Mouse (Mus musculus): ENCODE results near the gene Gm10160. TPM values are rescaled to one million over a fixed set of nuclear protein-coding genes. Genes with fewer than 3 reads are reported as not detected.

Gene Gm10160
- total and polyA plus RNA-seq, 3 experiments: not detected

GRCm38 (mm10) chr7:81825381-81825780 lies 30.2 kb downstream of the Gm10160 start:
- 9% methylated on average over 3 of the region's 3 CpGs for WGBS
- H3K27ac ChIP-seq: no peak overlapping the region
- intact Hi-C loops (cut with DNase I): no loop called here
- TF ChIP-seq CTCF (IDR thresholded peaks at IDR 0.05): no peak
- TF ChIP-seq EP300 (IDR thresholded peaks at IDR 0.05; ENCODE audit: insufficient read depth, low read depth, low read length): no peak
- TF ChIP-seq POLR2A (IDR thresholded peaks at IDR 0.05; ENCODE audit: insufficient read depth, low read depth, low read length): no peak
- H3K36me3 ChIP-seq (ENCODE audit: control insufficient read depth, insufficient read depth, low read length): peaks cover 21% of the 10 kb centered on the region
- peaks cover 18% of the 10 kb centered on the region for H3K4me1 ChIP-seq (ENCODE audit: control insufficient read depth, insufficient read depth, low read length)
- peak in 1 of 2 experiments; percentile 20 for DNase-seq
- H3K9ac ChIP-seq (ENCODE audit: low read depth, low read length): no peak overlapping the region
- H3K27me3 ChIP-seq (ENCODE audit: control insufficient read depth, insufficient read depth, low read length): no peaks in the 10 kb centered on the region
- H3K79me2 ChIP-seq (replicated peaks; ENCODE audit: control insufficient read depth, insufficient read depth, low read length): peaks cover 5% of the 10 kb centered on the region
- no peak overlapping the region for H3K4me3 ChIP-seq

- 34% methylated on average over 3 of the region's 3 CpGs for WGBS
- H3K4me1 ChIP-seq (ENCODE audit: control insufficient read depth, insufficient read depth, low read length): peaks cover 18% of the 10 kb centered on the region
These were observed 30.7 kb downstream of the Gm10160 start for GRCm38 (mm10) chr7:81824906-81825305.

GRCm38 (mm10) chr7:81806067-81806466 lies 49.5 kb downstream of the Gm10160 start:
- Histone ChIP-seq H3K4me3 (no peak overlapping the region), H3K4me1 (ENCODE audit: control insufficient read depth, insufficient read depth, low read length) (no peaks in the 10 kb centered on the region), H3K9ac (ENCODE audit: low read depth, low read length) (no peak overlapping the region), H3K27me3 (ENCODE audit: control insufficient read depth, insufficient read depth, low read length) (no peaks in the 10 kb centered on the region), H3K79me2 (replicated peaks; ENCODE audit: control insufficient read depth, insufficient read depth, low read length) (no peaks in the 10 kb centered on the region; the same call in 1 of the 2 replicates), H3K27ac (no peak overlapping the region), H3K36me3 (ENCODE audit: control insufficient read depth, insufficient read depth, low read length) (peaks cover 9% of the 10 kb centered on the region)
- 67% methylated on average over 5 of the region's 5 CpGs for WGBS
- TF ChIP-seq EP300 (IDR thresholded peaks at IDR 0.05; ENCODE audit: insufficient read depth, low read depth, low read length) (no peak), CTCF (IDR thresholded peaks at IDR 0.05) (no peak), POLR2A (IDR thresholded peaks at IDR 0.05; ENCODE audit: insufficient read depth, low read depth, low read length) (no peak)
- no peak for DNase-seq
- intact Hi-C loops (cut with DNase I): no loop called here

More at GRCm38 (mm10) chr7:81824906-81825305, 30.7 kb downstream of the Gm10160 start:
- no peak overlapping the region for H3K27ac ChIP-seq
- no peak overlapping the region for H3K9ac ChIP-seq (ENCODE audit: low read depth, low read length)
- H3K79me2 ChIP-seq (replicated peaks; ENCODE audit: control insufficient read depth, insufficient read depth, low read length): peaks cover 5% of the 10 kb centered on the region
- H3K36me3 ChIP-seq (ENCODE audit: control insufficient read depth, insufficient read depth, low read length): peaks cover 21% of the 10 kb centered on the region
- TF ChIP-seq CTCF (IDR thresholded peaks at IDR 0.05): no peak
- TF ChIP-seq POLR2A (IDR thresholded peaks at IDR 0.05; ENCODE audit: insufficient read depth, low read depth, low read length): no peak
- no peak for TF ChIP-seq EP300 (IDR thresholded peaks at IDR 0.05; ENCODE audit: insufficient read depth, low read depth, low read length)
- DNase-seq: no peak
- H3K27me3 ChIP-seq (ENCODE audit: control insufficient read depth, insufficient read depth, low read length): no peaks in the 10 kb centered on the region
- H3K4me3 ChIP-seq: no peak overlapping the region
- intact Hi-C loops (cut with DNase I): no loop called here

Other genes with a start within 250 kb of the Gm10160 start
- gene Homer2, start 148.3 kb downstream of the Gm10160 start, total RNA-seq (2021): 10 to 100 TPM; 85.1 to 99.5 TPM
- 33.1 and 39.4 TPM in 2 replicates for gene Homer2, start 148.3 kb downstream of the Gm10160 start, polyA plus RNA-seq (2012; rRNA removed)
- gene Ramac, start 92.9 kb downstream of the Gm10160 start, total RNA-seq (2021): 10 to 100 TPM; 25.3 to 28.2 TPM
- gene Ramac, start 92.9 kb downstream of the Gm10160 start, polyA plus RNA-seq (2012; rRNA removed): 10.4 and 16.4 TPM in 2 replicates
- gene 3110040N11Rik, start 66.3 kb downstream of the Gm10160 start, total RNA-seq (2021): 10 to 100 TPM; 22.4 to 26.0 TPM
- gene 3110040N11Rik, start 66.3 kb downstream of the Gm10160 start, polyA plus RNA-seq (2012; rRNA removed): 25.4 and 27.9 TPM in 2 replicates
- gene Btbd1, start 26.4 kb downstream of the Gm10160 start, total RNA-seq (2021): 100 to 1,000 TPM; 128 to 146 TPM
- 50.6 and 118 TPM in 2 replicates for gene Btbd1, start 26.4 kb downstream of the Gm10160 start, polyA plus RNA-seq (2012; rRNA removed)
- 10 to 100 TPM in 1 of 2 experiments, 1 to 10 TPM in 1; 9.1 to 12.6 TPM for gene Tm6sf1, start 3.2 kb upstream of the Gm10160 start, total RNA-seq (2021)
- 21.4 and 28.5 TPM in 2 replicates for gene Tm6sf1, start 3.2 kb upstream of the Gm10160 start, polyA plus RNA-seq (2012; rRNA removed)
- 1 to 10 TPM; 7.8 to 8.0 TPM for gene Hdgfl3, start 78.7 kb upstream of the Gm10160 start, total RNA-seq (2021)
- 1.8 and 2.8 TPM in 2 replicates for gene Hdgfl3, start 78.7 kb upstream of the Gm10160 start, polyA plus RNA-seq (2012; rRNA removed)
- 1 to 10 TPM in 1 of 2 experiments, under 1 TPM in 1; 0.82 to 1.4 TPM for gene Bnc1, start 136.5 kb upstream of the Gm10160 start, total RNA-seq (2021)
- 0.57 and 0.91 TPM in 2 replicates for gene Bnc1, start 136.5 kb upstream of the Gm10160 start, polyA plus RNA-seq (2012; rRNA removed)